Mouse (Mus musculus) CD4-positive, CD25-positive, alpha-beta regulatory T cell, adult 2 months (primary cell): Measurements from ENCODE around the gene Creb5.

Source experiments
- DNase-seq: peaks from one replicate; pipeline ENCODE4 v3.0.0-alpha.2; 2012; ENCODE audit warnings: low read depth, low spot score

The Creb5 gene

DNA sequence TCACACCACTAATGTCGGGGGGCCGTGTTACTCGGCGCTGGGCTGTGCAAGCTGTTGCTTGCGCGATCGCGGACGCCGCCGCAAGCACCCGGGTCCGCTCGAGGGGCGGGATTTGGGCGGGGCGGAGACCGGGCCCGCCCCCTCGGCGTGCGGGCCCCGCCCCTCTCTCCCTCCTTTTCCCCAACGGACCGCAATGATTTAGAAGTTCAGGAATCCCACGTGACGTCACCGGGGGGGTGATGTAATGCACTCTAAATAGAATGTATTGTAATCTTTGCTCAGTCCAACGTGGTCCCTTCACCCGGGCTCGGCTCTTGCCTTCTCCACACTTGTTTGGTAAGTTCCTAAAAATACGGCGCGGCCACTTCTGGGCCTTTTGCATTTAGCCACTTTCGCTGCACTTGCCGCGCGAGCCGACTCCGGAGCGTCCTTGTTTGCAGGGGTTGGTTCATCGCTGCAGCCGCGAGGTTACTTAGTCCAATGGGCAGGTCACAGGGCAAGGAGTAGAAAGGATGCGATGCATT is at the start of gene Creb5:
TSS of gene Creb5 (plus strand) at position 233 of the 524 bp plus-strand sequence.
- peak; percentile 22 for DNase-seq

- DNase-seq, result no peak
Measured at GRCm38 (mm10) chr6:53259841-53260240, 27.2 kb upstream of the Creb5 start.

GRCm38 (mm10) chr6:53262401-53262800 is 24.7 kb upstream of the Creb5 start:
- no peak for DNase-seq

GRCm38 (mm10) chr6:53267036-53267435 is 20.0 kb upstream of the Creb5 start:
- DNase-seq, result no peak

GRCm38 (mm10) chr6:53267732-53268505 is 19.2 kb upstream of the Creb5 start:
- DNase-seq, result no peak

DNA sequence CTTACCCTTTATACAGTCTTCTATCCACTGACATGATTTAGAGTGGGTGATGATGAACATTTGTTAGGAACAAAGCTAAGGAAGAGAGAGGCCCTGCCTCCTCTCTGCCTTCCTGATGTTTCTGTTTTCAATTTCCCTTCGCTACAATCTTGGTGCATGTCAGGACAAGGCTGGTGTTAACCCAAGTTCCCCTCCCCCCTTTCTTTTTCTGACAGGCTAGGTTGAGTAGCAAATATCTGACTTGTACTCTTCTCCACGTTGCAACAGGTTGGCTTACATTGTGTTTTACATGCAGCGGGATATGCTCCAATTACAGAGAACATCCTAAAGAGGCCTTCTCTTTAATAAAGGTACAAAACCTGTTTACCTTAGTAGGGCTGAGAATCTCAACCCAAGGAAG is 15.9 kb upstream of the Creb5 start:
- DNase-seq, result no peak

DNA sequence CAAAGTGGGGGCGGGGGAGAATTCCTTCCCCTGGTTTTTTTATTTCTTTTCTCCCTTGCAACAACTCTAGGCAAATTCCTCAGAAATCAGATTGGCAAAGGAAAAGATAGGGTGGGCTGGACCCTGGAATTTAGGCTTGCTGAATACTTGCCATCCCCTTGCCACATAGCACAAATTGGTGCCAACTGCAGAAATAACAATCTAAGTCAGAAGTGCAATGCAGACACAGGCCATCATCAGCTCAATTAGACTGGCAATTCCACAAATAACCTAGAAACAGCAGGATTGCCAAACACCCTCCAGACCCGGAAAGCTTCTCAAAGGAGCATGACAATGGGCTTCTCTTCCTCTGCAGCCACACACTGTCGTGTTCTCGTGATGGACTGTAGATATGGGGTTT is 15.4 kb upstream of the Creb5 start:
- no peak for DNase-seq

- no peak for DNase-seq
Measured at GRCm38 (mm10) chr6:53286389-53287037, 557 bp upstream of the Creb5 start.

GRCm38 (mm10) chr6:53287562-53288381 is 702 bp downstream of the Creb5 start:
- DNase-seq, result peak; percentile 9

- no peak for DNase-seq
Measured at GRCm38 (mm10) chr6:53288584-53289558, 1.8 kb downstream of the Creb5 start.

- no peak for DNase-seq
Measured at GRCm38 (mm10) chr6:53289659-53290058, 2.6 kb downstream of the Creb5 start.

DNA sequence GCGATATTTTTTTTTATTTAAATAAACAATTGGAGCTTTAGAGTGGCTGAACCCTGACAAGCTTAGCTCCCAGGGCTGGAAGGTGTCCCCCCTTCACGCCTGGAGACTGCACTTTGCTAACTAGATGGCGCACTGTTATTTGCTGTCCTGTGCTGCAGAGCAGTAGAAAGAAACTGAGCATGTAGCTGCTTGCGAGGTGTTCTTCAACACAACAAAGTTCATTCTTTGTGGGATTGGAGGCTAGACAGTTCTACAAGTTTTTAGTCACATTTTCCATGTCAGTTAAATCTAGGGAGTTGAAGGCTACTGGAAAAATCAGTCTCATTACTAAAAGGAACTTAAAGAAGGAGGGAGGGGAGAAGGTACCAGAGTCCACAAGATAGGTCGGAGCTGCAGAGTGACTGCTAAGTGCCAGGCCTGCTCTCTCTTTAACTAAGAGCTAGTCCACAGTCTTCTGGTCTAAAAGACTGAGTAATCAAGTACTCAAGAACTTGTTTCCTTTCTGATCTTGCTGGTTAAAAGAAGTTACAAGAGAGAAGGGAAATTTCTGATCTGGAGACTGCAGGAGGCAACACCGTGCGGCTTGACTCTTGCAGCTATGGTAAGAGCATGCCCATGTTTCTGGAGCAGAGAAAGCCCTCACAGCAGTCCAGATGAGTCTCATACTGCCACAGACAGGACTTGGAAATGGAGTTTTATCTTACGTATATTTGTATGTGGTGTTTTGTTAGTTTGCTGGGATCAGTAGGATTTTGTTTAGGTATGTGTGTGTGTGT is 3.3 kb downstream of the Creb5 start:
- no peak for DNase-seq

DNA sequence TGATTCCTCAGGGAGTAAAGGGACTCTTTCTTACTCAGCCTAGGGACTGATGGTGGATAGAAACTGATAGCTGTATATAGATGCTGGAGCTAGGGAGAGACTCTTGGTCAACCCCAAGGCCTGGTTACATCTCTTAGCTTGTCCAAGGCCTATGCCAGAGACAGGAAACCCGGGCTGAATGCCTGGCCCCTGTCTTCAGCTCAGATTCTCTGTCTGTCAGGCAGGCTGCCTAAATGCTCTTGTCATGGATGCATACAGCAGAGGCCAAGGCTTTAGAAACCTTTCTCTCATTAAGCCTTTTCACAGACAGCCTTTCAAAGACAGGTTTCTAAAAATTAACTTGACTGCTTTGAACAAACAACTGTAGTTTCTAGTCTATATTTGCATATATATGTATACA is 5.9 kb downstream of the Creb5 start:
- no peak for DNase-seq

GRCm38 (mm10) chr6:53297851-53298250 is 10.8 kb downstream of the Creb5 start:
- DNase-seq, result no peak

DNA sequence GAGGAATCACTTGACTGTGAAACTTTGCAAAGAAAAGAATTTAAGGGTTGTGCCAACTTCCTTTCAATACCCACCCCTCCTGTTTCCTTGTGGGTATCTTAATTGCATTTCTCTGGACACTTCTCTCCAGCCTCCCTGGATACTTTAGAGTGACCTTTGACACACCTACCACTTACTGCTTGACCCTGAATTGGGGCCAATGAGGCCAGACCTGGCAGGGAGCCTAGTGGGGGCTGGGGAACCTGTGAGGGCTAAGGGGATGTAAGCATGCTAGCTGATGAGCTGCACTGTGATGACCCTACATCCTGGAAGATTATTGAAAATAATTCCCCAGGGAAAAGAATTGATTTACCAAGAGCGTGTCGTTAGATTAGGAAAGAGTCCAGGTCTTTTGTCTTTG is 17.1 kb downstream of the Creb5 start:
- DNase-seq, result no peak

DNA sequence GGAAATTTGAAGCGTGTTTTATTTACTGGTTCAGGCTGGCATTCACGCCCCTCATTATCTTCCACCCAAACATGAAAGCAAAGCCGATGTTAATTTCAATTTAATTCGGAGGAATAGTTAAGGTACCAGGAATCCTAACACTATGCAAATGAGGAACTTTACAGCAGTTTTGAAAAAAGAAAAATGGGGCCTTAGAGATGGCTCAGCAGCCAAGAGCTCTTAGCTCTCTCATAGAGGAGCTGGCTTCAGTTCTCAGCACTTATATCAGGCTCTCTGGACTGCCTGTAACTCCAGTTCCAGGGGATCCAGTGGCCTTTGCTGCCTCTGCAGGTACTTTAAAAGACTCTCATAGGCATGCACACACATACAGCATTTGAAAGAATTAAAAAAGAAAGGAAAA is 19.1 kb downstream of the Creb5 start:
- DNase-seq, result no peak

GRCm38 (mm10) chr6:53306710-53307109 is 19.6 kb downstream of the Creb5 start:
- no peak for DNase-seq

- no peak for DNase-seq
Measured at GRCm38 (mm10) chr6:53308684-53309083, 21.6 kb downstream of the Creb5 start.

GRCm38 (mm10) chr6:53313604-53314003 is 26.5 kb downstream of the Creb5 start:
- no peak for DNase-seq

GRCm38 (mm10) chr6:53314126-53314525 is 27.1 kb downstream of the Creb5 start:
- DNase-seq, result no peak
